Mouse (Mus musculus): Measurements from ENCODE around the gene Gmip. TPM values are rescaled to one million over a fixed set of nuclear protein-coding genes. Genes with fewer than 3 reads are reported as not detected.

Gmip gene
- polyA plus RNA-seq, 1 experiment = 45.1 TPM

DNA sequence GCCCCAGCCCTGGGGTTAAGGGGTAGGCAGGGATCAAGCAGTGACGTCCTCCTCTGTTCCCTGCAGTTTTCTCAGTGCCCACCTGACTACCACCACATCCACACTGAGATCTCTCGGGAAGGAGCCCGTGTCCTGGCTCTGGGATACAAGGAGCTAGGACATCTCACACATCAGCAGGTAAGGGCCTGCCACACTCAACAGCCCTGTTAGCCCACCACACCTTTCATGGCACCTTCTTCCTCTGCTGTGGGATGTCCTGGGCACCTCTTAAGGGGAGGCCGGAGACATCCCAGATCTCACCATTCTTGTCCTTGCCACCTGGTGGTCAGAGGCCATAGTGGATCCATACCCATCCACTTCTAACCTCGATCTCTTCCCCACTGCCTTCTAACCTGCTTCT lies 8.5 kb upstream of the Gmip start:
- WGBS = 89% methylated on average over 5 of the region's 5 CpGs
- no peaks in the 10 kb centered on the region for H3K4me1 ChIP-seq (ENCODE audit: control insufficient read depth, insufficient read depth, low read length)
- TF ChIP-seq POLR2A (IDR thresholded peaks at IDR 0.05; ENCODE audit: borderline replicate concordance, extremely low read depth, low read depth, low read length) (no peak), CTCF (IDR thresholded peaks at IDR 0.05; ENCODE audit: insufficient read depth, low read length) (no peak)
- no peak for DNase-seq
- H3K4me3 ChIP-seq (replicated peaks; ENCODE audit: extremely low read depth, low read depth, low read length) = no peak overlapping the region

DNA sequence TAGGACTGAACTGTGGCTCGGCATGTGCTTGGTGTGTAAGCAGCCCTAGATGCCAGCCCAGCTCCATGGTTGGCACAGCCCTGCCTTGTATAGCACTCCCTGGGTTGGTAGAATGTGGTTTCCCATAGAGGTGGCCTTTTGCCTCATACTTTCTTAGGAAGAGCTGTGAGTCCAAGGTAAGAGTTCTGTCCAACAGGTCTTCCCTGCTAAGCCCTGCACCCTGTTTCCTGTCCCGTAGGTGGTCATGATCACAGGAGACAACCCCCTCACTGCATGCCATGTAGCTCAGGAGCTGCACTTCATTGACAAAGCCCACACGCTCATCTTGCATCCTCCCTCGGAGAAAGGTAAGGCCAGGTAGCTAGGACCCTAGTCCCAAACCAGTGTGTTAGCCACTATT lies 6.7 kb upstream of the Gmip start:
- H3K4me3 ChIP-seq (replicated peaks; ENCODE audit: extremely low read depth, low read depth, low read length) = no peak overlapping the region
- no peaks in the 10 kb centered on the region for H3K4me1 ChIP-seq (ENCODE audit: control insufficient read depth, insufficient read depth, low read length)
- 91% methylated on average over 4 of the region's 4 CpGs for WGBS
- TF ChIP-seq POLR2A (IDR thresholded peaks at IDR 0.05; ENCODE audit: borderline replicate concordance, extremely low read depth, low read depth, low read length) (no peak), CTCF (IDR thresholded peaks at IDR 0.05; ENCODE audit: insufficient read depth, low read length) (no peak)
- DNase-seq = no peak

DNA sequence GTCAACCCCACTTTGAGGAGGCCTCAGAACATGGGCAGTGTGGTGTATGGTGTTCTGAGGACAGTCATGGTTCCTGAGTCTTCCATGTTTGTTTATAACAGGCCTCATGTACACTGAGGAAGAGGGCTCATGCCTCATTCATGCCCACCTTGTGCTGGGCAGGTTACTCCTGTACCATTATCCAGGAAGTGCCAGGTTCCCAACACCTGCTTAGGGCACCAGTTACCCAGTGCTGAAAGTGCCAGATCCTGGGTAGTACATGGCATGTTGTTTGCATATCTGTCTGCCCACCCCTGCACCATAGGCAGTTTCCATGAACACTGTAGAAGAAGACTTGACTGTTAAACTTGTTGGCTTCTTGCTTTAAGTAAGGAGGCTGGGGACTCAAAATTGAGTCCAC lies 6.3 kb upstream of the Gmip start:
- Histone ChIP-seq H3K4me1 (ENCODE audit: control insufficient read depth, insufficient read depth, low read length) (no peaks in the 10 kb centered on the region), H3K4me3 (replicated peaks; ENCODE audit: extremely low read depth, low read depth, low read length) (no peak overlapping the region)
- no peak for DNase-seq
- TF ChIP-seq CTCF (IDR thresholded peaks at IDR 0.05; ENCODE audit: insufficient read depth, low read length) = no peak
- no peak for TF ChIP-seq POLR2A (IDR thresholded peaks at IDR 0.05; ENCODE audit: borderline replicate concordance, extremely low read depth, low read depth, low read length)

DNA sequence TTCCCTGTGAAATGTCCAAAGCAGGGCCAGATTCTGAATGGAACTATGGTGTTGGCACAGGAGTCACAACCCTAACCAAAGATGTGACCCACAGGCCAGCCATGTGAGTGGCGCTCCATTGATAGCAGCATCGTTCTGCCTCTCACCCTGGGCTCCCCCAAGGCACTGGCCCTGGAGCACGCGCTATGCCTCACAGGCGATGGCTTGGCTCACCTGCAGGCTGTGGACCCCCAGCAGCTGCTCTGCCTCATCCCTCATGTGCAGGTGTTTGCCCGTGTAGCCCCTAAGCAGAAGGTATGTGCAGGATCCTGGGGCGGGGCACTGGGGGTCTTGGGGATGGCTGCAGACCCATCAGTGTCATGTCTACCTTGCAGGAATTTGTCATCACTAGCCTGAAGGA lies 5.1 kb upstream of the Gmip start:
- WGBS = 91% methylated on average over 7 of the region's 7 CpGs
- H3K4me3 ChIP-seq (replicated peaks; ENCODE audit: extremely low read depth, low read depth, low read length) = no peak overlapping the region
- TF ChIP-seq CTCF (IDR thresholded peaks at IDR 0.05; ENCODE audit: insufficient read depth, low read length) (no peak), POLR2A (IDR thresholded peaks at IDR 0.05; ENCODE audit: borderline replicate concordance, extremely low read depth, low read depth, low read length) (no peak)
- H3K4me1 ChIP-seq (ENCODE audit: control insufficient read depth, insufficient read depth, low read length) = 0 out of 2 replicates have a peak, but pooled peaks cover 2% of the 10 kb centered on the region
- no peak for DNase-seq

DNA sequence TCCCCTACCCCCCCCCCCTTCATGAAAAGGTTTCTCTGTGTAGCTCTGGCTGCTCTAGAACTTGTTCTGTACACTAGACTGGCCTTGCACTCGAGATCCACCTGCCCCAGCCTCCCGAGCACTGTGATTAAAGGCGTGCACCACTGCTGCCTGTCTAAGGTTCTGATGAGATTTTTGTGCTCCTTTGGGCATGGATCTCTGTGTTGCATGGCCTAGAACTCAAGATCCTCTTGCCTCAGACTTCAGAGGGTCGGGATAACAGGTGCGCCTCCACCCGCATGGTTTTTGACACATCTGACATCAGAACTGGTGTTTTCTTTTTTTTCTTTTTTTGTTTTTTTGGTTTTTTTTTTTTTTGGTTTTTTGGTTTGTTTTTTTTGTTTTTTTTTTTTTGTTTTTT lies 3.9 kb upstream of the Gmip start:
- TF ChIP-seq POLR2A (IDR thresholded peaks at IDR 0.05; ENCODE audit: borderline replicate concordance, extremely low read depth, low read depth, low read length) (no peak), CTCF (IDR thresholded peaks at IDR 0.05; ENCODE audit: insufficient read depth, low read length) (no peak)
- Histone ChIP-seq H3K4me1 (ENCODE audit: control insufficient read depth, insufficient read depth, low read length) (peaks cover 7% of the 10 kb centered on the region), H3K4me3 (replicated peaks; ENCODE audit: extremely low read depth, low read depth, low read length) (no peak overlapping the region)
- WGBS = 90% methylated on average over 6 of the region's 6 CpGs
- no peak for DNase-seq

DNA sequence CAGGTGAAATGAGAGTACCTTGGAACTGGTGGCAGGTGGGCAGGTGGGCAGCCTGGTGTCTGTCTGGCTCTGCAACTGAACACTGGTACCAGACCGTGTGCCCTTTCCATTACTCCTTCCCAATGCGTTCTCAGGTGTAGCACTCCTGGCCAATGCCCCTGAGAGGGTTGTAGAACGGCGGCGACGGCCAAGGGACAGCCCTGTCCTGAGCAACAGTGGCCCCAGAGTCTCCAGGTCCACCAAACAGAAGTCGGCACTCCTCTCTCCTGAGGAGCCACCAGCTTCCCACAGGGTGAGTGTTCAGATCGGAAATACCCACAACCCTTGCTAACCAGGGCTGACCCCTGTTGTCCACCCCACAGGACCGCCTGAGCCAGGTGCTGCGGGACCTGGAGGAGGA lies 3.4 kb upstream of the Gmip start:
- H3K4me3 ChIP-seq (replicated peaks; ENCODE audit: extremely low read depth, low read depth, low read length) = no peak overlapping the region
- DNase-seq = no peak
- WGBS = 96% methylated on average over 10 of the region's 10 CpGs
- TF ChIP-seq CTCF (IDR thresholded peaks at IDR 0.05; ENCODE audit: insufficient read depth, low read length) (no peak), POLR2A (IDR thresholded peaks at IDR 0.05; ENCODE audit: borderline replicate concordance, extremely low read depth, low read depth, low read length) (no peak)
- H3K4me1 ChIP-seq (ENCODE audit: control insufficient read depth, insufficient read depth, low read length) = peaks cover 7% of the 10 kb centered on the region

DNA sequence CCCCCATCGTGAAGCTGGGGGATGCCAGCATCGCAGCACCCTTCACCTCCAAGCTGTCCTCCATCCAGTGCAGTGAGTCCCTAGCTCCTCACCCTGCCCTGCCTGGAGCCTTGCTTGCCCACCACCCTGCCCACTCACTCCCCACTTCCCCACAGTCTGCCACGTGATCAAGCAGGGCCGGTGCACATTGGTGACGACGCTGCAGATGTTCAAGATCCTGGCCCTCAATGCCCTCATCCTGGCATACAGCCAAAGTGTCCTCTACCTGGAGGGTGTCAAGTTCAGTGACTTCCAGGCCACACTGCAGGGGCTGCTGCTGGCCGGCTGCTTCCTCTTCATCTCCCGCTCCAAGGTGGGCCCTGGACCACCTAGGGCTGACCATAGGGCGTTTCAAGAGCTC lies 3.0 kb upstream of the Gmip start:
- no peak overlapping the region for H3K4me3 ChIP-seq (replicated peaks; ENCODE audit: extremely low read depth, low read depth, low read length)
- H3K4me1 ChIP-seq (ENCODE audit: control insufficient read depth, insufficient read depth, low read length) = peaks cover 7% of the 10 kb centered on the region
- DNase-seq = no peak
- WGBS = 86% methylated on average over 9 of the region's 9 CpGs
- TF ChIP-seq POLR2A (IDR thresholded peaks at IDR 0.05; ENCODE audit: borderline replicate concordance, extremely low read depth, low read depth, low read length) = no peak
- no peak for TF ChIP-seq CTCF (IDR thresholded peaks at IDR 0.05; ENCODE audit: insufficient read depth, low read length)

DNA sequence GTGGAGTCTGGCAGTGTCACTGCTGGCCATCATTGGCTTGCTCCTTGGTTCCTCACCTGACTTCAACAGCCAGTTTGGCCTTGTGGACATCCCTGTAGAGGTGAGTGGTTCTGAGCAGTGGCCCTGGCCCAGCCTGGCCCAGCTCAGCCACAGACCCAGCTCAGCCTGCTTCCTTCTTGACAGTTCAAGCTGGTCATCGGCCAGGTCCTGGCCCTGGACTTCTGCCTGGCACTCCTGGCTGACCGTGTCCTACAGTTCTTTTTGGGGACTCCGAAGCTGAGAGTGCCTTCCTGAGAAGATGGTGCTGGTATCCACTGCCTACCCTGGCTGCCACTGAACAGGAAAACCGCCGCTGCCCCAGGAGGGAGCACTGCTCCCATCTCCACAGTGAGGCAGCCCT lies 1.2 kb upstream of the Gmip start:
- H3K4me3 ChIP-seq (replicated peaks; ENCODE audit: extremely low read depth, low read depth, low read length) = no peak overlapping the region
- TF ChIP-seq CTCF (IDR thresholded peaks at IDR 0.05; ENCODE audit: insufficient read depth, low read length) = no peak
- TF ChIP-seq POLR2A (IDR thresholded peaks at IDR 0.05; ENCODE audit: borderline replicate concordance, extremely low read depth, low read depth, low read length) = no peak
- peaks cover 7% of the 10 kb centered on the region for H3K4me1 ChIP-seq (ENCODE audit: control insufficient read depth, insufficient read depth, low read length)
- 95% methylated on average over 5 of the region's 5 CpGs for WGBS
- DNase-seq = no peak

DNA sequence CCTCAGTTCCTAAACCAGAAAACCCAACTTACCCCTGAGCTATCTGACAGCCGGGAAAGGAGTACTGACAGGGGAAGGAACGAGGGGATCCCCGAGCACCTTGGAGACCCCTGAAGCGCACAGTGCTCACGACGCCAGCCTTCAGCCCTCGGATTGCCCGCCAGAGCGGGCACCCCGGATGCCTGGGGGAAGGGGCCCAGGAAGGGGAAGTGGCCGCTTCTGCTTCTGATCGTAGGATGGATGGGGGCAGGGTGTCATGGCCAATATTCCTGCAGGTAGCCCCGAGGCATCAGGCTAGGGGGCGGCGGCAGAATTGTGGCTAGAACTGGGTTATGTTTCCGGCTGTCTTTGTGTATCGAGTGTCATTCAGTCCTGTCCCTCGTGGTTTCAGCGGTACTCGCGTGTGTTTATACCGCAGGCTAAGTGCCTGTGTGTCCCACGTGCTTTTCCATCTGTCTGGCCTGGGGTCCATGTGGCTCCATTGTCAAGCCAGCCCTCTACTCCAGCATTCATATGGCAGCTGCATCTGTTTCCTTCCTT lies 455 bp downstream of the Gmip start:
- under 1% methylated on average over 23 of the region's 23 CpGs for WGBS
- Histone ChIP-seq H3K4me1 (ENCODE audit: control insufficient read depth, insufficient read depth, low read length) (peaks cover 7% of the 10 kb centered on the region), H3K4me3 (replicated peaks; ENCODE audit: extremely low read depth, low read depth, low read length) (peak overlapping the region; percentile 87)
- peak; percentile 35 for DNase-seq
- TF ChIP-seq POLR2A (IDR thresholded peaks at IDR 0.05; ENCODE audit: borderline replicate concordance, extremely low read depth, low read depth, low read length) = no peak

DNA sequence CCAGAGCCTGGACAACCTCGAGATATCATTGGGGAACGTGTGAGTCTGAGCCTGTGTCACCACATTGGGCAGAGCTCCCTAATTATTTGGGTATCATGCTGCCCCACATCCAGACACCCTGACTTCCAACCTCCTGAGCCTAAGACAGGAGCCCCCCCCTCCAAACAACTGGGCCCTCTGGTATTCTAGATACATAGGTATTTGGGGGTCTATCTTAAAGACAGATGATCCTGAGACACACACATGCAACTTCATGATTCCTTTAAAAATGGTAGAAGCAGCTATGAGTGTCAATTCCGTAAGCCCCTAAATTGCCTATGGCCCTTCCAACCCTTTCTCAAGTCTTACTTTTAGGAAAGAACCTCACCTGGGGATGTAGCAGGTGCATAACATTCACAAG lies 1.3 kb downstream of the Gmip start:
- TF ChIP-seq CTCF (IDR thresholded peaks at IDR 0.05; ENCODE audit: insufficient read depth, low read length) (no peak), POLR2A (IDR thresholded peaks at IDR 0.05; ENCODE audit: borderline replicate concordance, extremely low read depth, low read depth, low read length) (no peak)

More for the DNA sequence above, 1.3 kb downstream of the Gmip start:
- WGBS = 68% methylated on average over 3 of the region's 3 CpGs
- H3K4me1 ChIP-seq (ENCODE audit: control insufficient read depth, insufficient read depth, low read length) = peaks cover 7% of the 10 kb centered on the region
- H3K4me3 ChIP-seq (replicated peaks; ENCODE audit: extremely low read depth, low read depth, low read length) = no peak overlapping the region
- DNase-seq = no peak
